Mouse (Mus musculus): ENCODE data around the gene Gm7579. TPM values are rescaled to one million over a fixed set of nuclear protein-coding genes. Genes with fewer than 3 reads are reported as not detected.
"Not testable (repeated sequence)": the region's sequence is repeated elsewhere in the genome, so short reads cannot be mapped to it uniquely, and the experiment has no call there.

The Gm7579 gene
- polyA plus RNA-seq (2015; fragmentation: Nextera tagmentation; extraction: Ambion mirVana): not detected in 2 replicates

DNA sequence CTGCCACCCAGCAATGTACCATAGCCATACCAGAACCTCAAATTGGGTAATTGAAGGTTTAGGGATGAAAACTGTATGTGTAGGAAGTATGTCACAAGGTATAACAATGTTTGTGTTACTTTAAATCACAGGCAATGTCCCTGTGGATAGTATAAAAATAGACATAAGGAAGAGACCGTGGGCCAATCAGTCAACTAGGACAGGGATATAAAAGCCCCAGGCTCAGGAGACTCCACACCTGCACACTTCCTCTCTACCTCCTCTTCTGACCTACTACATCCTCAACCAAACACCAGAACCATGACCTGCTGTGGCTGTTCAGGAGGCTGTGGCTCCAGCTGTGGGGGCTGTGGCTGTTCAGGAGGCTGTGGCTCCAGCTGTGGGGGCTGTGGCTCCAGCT, at the start of gene Gm7579:
Gene Gm7579 (plus strand): TSS at position 301 of the 400 bp plus-strand sequence.
- H3K36me3 ChIP-seq (ENCODE audit: control insufficient read depth, insufficient read depth, low read length): no peaks in the 10 kb centered on the region
- H3K4me1 ChIP-seq (ENCODE audit: control insufficient read depth, insufficient read depth, low read length): no peaks in the 10 kb centered on the region
- no peak within 1 kb of the TSS for H3K4me2 ChIP-seq (ENCODE audit: low read depth, low read length)
- no peak within 1 kb of the TSS for H3K27ac ChIP-seq (ENCODE audit: low read length)
- H3K9ac ChIP-seq (ENCODE audit: low read length): no peak within 1 kb of the TSS
- WGBS: 62% methylated on average over 1 of the region's 1 CpGs
- H3K9me3 ChIP-seq (replicated peaks; ENCODE audit: control insufficient read depth, low read length): no peaks in the 10 kb centered on the region
- ATAC-seq (ENCODE audit: insufficient read depth, low FRiP score): no peak
- no peak within 1 kb of the TSS for H3K4me3 ChIP-seq (replicated peaks; ENCODE audit: low read length)
- no peaks in the 10 kb centered on the region for H3K27me3 ChIP-seq (ENCODE audit: control insufficient read depth, insufficient read depth, low read length)

DNA sequence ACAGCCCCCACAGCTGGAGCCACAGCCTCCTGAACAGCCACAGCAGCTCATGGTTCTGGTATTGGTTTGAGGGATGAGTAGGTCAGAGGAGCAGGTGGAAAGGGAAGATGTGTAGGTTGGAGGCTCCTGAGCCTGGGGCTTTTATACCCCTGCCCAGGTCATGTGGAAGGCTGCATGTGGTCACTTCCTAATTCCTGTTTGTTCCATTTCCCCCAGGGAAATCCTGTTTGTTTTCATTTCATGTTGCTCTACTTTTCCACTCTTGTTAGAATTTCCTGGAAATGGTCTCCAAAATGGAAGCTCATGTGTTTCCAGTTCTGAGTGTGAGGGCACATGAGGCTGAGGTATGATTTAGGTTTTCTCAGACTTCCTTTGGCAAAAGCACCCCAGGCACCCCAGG, 46.0 kb upstream of the Gm7579 start, which contains the start of gene Gm4553:
Gene Gm4553 (minus strand): TSS at position 101 of the 400 bp plus-strand sequence.
- H3K27ac ChIP-seq (ENCODE audit: low read length); H3K27me3 ChIP-seq (ENCODE audit: control insufficient read depth, insufficient read depth, low read length); H3K36me3 ChIP-seq (ENCODE audit: control insufficient read depth, insufficient read depth, low read length); H3K4me2 ChIP-seq (ENCODE audit: low read depth, low read length); H3K4me1 ChIP-seq (ENCODE audit: control insufficient read depth, insufficient read depth, low read length); H3K9me3 ChIP-seq (replicated peaks; ENCODE audit: control insufficient read depth, low read length); H3K4me3 ChIP-seq (replicated peaks; ENCODE audit: low read length); H3K9ac ChIP-seq (ENCODE audit: low read length); ATAC-seq (ENCODE audit: insufficient read depth, low FRiP score): not testable (repeated sequence)

DNA sequence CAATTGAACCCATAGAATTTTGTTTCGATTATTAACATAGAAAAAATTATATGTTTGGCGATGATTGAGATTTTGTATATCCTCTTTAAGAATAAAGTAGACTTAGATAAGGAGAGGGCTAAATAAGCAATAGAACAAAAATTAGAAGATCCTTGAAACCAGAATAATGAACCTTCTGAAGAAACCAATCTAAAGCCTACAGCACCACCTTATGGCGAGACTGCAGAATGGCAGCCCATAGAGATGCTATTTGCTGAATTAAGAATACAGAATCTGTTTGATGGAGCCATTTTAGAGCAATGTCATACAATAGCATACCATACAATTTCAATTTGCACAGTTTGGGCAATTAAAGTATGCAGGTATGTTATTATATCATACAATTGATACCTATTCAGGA, 41.8 kb upstream of the Gm7579 start:
- ATAC-seq (ENCODE audit: insufficient read depth, low FRiP score): no peak
- Histone ChIP-seq H3K9me3 (replicated peaks; ENCODE audit: control insufficient read depth, low read length) (no peaks in the 10 kb centered on the region), H3K9ac (ENCODE audit: low read length) (no peak overlapping the region), H3K4me1 (ENCODE audit: control insufficient read depth, insufficient read depth, low read length) (no peaks in the 10 kb centered on the region), H3K27ac (ENCODE audit: low read length) (no peak overlapping the region), H3K27me3 (ENCODE audit: control insufficient read depth, insufficient read depth, low read length) (no peaks in the 10 kb centered on the region), H3K36me3 (ENCODE audit: control insufficient read depth, insufficient read depth, low read length) (no peaks in the 10 kb centered on the region), H3K4me2 (ENCODE audit: low read depth, low read length) (no peak overlapping the region), H3K4me3 (replicated peaks; ENCODE audit: low read length) (no peak overlapping the region)
- 49% methylated on average over 3 of the region's 3 CpGs for WGBS

DNA sequence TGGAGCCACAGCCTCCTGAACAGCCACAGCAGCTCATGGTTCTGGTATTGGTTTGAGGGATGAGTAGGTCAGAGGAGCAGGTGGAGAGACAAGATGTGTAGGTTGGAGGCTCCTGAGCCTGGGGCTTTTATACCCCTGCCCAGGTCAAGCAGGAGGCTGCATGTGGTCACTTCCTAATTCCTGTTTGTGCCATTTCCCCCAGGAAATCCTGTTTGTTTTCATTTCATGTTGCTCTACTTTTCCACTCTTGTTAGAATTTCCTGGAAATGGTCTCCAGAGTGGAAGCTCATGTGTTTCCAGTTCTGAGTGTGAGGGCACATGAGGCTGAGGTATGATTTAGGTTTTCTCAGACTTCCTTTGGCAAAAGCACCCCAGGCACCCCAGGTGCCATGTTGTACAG, 35.8 kb upstream of the Gm7579 start, which contains the start of gene Krtap5-2:
Gene Krtap5-2 (minus strand): TSS at position 101 of the 400 bp plus-strand sequence.
- H3K4me3 ChIP-seq (replicated peaks; ENCODE audit: low read length); ATAC-seq (ENCODE audit: insufficient read depth, low FRiP score); H3K27ac ChIP-seq (ENCODE audit: low read length); H3K4me2 ChIP-seq (ENCODE audit: low read depth, low read length); H3K9me3 ChIP-seq (replicated peaks; ENCODE audit: control insufficient read depth, low read length); H3K36me3 ChIP-seq (ENCODE audit: control insufficient read depth, insufficient read depth, low read length); H3K27me3 ChIP-seq (ENCODE audit: control insufficient read depth, insufficient read depth, low read length); H3K9ac ChIP-seq (ENCODE audit: low read length); H3K4me1 ChIP-seq (ENCODE audit: control insufficient read depth, insufficient read depth, low read length): not testable (repeated sequence)

DNA sequence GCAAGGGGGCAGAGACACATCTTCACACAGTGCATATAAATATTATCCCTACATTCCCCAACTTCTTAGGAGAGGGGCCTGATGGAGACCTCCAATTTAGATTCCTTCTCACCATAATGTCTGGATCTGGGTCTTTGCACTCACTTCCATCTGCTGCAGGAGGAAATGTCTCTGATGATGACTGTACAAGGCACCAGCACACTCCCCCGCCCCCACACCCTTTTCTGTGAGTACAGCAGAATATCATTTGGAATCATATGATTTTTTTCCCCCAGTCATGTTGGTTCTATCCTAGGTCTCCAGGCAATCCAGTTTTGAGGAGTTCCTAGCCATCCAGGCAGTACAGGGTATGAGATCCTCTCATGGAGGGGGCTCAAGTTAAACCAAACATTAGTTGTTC, 33.0 kb upstream of the Gm7579 start:
- no peak overlapping the region for H3K27ac ChIP-seq (ENCODE audit: low read length)
- H3K9me3 ChIP-seq (replicated peaks; ENCODE audit: control insufficient read depth, low read length): no peaks in the 10 kb centered on the region

DNA sequence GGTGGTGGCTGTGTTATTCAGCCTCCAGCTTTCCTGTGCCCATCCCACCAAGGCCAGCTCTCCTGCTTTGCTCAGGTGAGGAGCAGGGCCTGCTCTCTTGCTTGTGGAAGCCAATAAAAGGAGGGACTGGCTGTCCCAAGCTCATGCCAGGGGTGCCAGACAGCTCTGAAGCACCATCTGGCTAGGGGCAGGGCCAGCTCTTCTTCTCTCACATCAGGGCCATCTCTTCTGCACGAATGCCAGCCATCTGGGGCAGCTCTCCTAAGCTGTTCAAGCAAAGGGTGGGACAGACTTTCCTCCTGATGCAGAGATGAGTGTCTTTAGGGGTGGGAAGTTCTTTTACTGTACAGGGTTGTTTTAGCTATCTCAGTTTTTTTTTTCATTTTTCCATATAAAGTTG, 30.6 kb upstream of the Gm7579 start:
- H3K9me3 ChIP-seq (replicated peaks; ENCODE audit: control insufficient read depth, low read length): no peaks in the 10 kb centered on the region
- 22% methylated on average over 1 of the region's 1 CpGs for WGBS

More for the DNA sequence above, 33.0 kb upstream of the Gm7579 start:
- H3K27me3 ChIP-seq (ENCODE audit: control insufficient read depth, insufficient read depth, low read length): no peaks in the 10 kb centered on the region
- H3K4me1 ChIP-seq (ENCODE audit: control insufficient read depth, insufficient read depth, low read length): no peaks in the 10 kb centered on the region
- no peak overlapping the region for H3K9ac ChIP-seq (ENCODE audit: low read length)
- H3K4me3 ChIP-seq (replicated peaks; ENCODE audit: low read length): no peak overlapping the region
- WGBS: 81% methylated on average over 1 of the region's 1 CpGs
- H3K36me3 ChIP-seq (ENCODE audit: control insufficient read depth, insufficient read depth, low read length): no peaks in the 10 kb centered on the region
- no peak overlapping the region for H3K4me2 ChIP-seq (ENCODE audit: low read depth, low read length)
- ATAC-seq (ENCODE audit: insufficient read depth, low FRiP score): no peak

DNA sequence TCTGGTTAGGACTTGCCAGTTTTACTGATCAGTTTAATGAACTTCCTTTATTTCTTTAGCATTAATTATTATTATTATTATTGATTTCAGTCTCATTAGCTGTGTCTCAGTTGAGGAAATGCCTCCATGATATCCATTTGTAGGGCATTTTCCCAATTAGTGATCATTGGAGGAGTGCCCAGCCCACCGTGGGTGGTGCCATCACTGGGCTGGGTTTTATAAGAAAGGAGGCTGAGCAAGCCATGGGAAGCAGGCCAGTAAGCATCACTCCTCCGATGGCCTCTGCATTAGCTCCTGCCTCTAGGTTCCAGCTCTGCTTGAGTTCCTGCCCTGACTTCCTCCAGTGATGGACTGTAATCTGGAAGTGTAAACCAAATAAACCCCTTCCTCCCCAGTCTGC, 23.5 kb upstream of the Gm7579 start:
- WGBS: 79% methylated on average over 2 of the region's 2 CpGs
- Histone ChIP-seq H3K9me3 (replicated peaks; ENCODE audit: control insufficient read depth, low read length) (no peaks in the 10 kb centered on the region), H3K4me2 (ENCODE audit: low read depth, low read length) (no peak overlapping the region), H3K27ac (ENCODE audit: low read length) (no peak overlapping the region), H3K27me3 (ENCODE audit: control insufficient read depth, insufficient read depth, low read length) (no peaks in the 10 kb centered on the region), H3K9ac (ENCODE audit: low read length) (no peak overlapping the region), H3K36me3 (ENCODE audit: control insufficient read depth, insufficient read depth, low read length) (no peaks in the 10 kb centered on the region), H3K4me3 (replicated peaks; ENCODE audit: low read length) (no peak overlapping the region), H3K4me1 (ENCODE audit: control insufficient read depth, insufficient read depth, low read length) (no peaks in the 10 kb centered on the region)
- no peak for ATAC-seq (ENCODE audit: insufficient read depth, low FRiP score)

More for the DNA sequence above, 30.6 kb upstream of the Gm7579 start:
- no peak overlapping the region for H3K27ac ChIP-seq (ENCODE audit: low read length)
- no peak for ATAC-seq (ENCODE audit: insufficient read depth, low FRiP score)
- no peaks in the 10 kb centered on the region for H3K36me3 ChIP-seq (ENCODE audit: control insufficient read depth, insufficient read depth, low read length)
- H3K4me2 ChIP-seq (ENCODE audit: low read depth, low read length): no peak overlapping the region
- H3K9ac ChIP-seq (ENCODE audit: low read length): no peak overlapping the region
- no peaks in the 10 kb centered on the region for H3K4me1 ChIP-seq (ENCODE audit: control insufficient read depth, insufficient read depth, low read length)
- no peak overlapping the region for H3K4me3 ChIP-seq (replicated peaks; ENCODE audit: low read length)
- no peaks in the 10 kb centered on the region for H3K27me3 ChIP-seq (ENCODE audit: control insufficient read depth, insufficient read depth, low read length)

DNA sequence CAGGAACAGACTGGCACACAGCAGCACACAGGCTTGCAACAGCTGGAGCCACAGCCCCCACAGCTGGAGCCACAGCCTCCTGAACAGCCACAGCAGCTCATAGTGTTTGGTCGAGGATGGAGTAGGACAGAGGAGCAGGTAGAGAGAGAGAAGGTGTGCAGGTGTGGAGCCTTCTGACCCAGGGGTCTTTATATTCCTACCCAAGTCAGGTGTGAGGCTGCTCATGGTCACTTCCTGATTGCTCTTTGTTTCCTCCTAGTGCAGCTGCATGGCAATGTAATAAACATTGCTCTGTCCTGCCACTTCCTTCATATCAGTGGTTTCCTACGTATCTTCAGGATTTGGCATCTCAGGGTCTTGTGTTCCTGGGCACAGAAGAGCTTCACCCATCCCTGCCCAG, 21.4 kb upstream of the Gm7579 start, which contains the start of gene Gm10153:
Gene Gm10153 (minus strand): TSS at position 101 of the 400 bp plus-strand sequence.
- no peak within 1 kb of the TSS for H3K27ac ChIP-seq (ENCODE audit: low read length)
- H3K36me3 ChIP-seq (ENCODE audit: control insufficient read depth, insufficient read depth, low read length): no peaks in the 10 kb centered on the region
- 23% methylated on average over 2 of the region's 2 CpGs for WGBS
- no peak within 1 kb of the TSS for H3K4me3 ChIP-seq (replicated peaks; ENCODE audit: low read length)
- ATAC-seq (ENCODE audit: insufficient read depth, low FRiP score): no peak
- no peak within 1 kb of the TSS for H3K4me2 ChIP-seq (ENCODE audit: low read depth, low read length)
- no peaks in the 10 kb centered on the region for H3K4me1 ChIP-seq (ENCODE audit: control insufficient read depth, insufficient read depth, low read length)
- no peak within 1 kb of the TSS for H3K9ac ChIP-seq (ENCODE audit: low read length)
- no peaks in the 10 kb centered on the region for H3K9me3 ChIP-seq (replicated peaks; ENCODE audit: control insufficient read depth, low read length)
- H3K27me3 ChIP-seq (ENCODE audit: control insufficient read depth, insufficient read depth, low read length): no peaks in the 10 kb centered on the region

DNA sequence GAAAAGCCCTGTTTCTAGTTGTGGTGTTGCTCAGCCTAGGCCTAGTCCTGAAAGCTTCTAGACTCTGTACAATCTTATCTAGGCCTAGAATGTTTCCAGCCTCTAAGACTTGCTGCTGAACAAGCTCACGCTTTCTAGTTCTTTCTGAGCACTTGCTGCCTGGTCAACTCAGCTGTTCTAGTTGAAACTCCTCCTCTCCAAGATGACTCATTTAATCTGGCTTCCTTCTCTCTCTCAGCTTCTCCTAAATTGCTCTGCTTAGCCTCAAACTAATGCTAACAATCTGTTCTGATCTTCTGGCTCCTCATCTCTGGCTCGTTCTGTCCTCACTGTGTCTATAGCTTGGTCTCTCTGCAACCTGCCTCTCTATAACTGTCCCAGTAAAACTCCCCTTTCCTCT, 12.9 kb upstream of the Gm7579 start:
- no peaks in the 10 kb centered on the region for H3K9me3 ChIP-seq (replicated peaks; ENCODE audit: control insufficient read depth, low read length)
- no peaks in the 10 kb centered on the region for H3K36me3 ChIP-seq (ENCODE audit: control insufficient read depth, insufficient read depth, low read length)
- 73% methylated on average over 2 of the region's 2 CpGs for WGBS
- no peaks in the 10 kb centered on the region for H3K4me1 ChIP-seq (ENCODE audit: control insufficient read depth, insufficient read depth, low read length)
- no peak overlapping the region for H3K9ac ChIP-seq (ENCODE audit: low read length)
- H3K27me3 ChIP-seq (ENCODE audit: control insufficient read depth, insufficient read depth, low read length): no peaks in the 10 kb centered on the region
- no peak overlapping the region for H3K27ac ChIP-seq (ENCODE audit: low read length)
- no peak overlapping the region for H3K4me3 ChIP-seq (replicated peaks; ENCODE audit: low read length)
- no peak for ATAC-seq (ENCODE audit: insufficient read depth, low FRiP score)
- no peak overlapping the region for H3K4me2 ChIP-seq (ENCODE audit: low read depth, low read length)

DNA sequence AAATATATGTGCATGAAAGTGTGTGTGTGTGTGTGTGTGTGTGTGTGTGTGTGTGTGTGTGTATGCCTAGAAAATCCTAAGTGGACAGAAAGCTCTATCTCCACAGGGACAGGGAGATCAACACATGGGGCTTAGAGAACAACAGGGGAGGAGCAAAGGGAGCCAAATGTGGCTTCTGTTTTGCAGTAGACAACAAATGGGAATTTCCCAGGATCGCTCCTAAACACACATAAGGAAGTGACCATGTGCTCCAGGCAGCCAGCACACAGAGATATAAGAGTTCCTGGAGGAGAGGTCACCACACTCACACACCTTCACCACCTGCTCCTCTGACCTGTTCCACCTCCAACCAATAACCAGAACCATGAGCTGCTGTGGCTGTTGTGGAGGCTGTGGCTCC, 10.6 kb upstream of the Gm7579 start, which contains the start of gene Krtap5-3:
Gene Krtap5-3 (plus strand): TSS at position 301 of the 400 bp plus-strand sequence.
- 65% methylated on average over 1 of the region's 1 CpGs for WGBS
- ATAC-seq (ENCODE audit: insufficient read depth, low FRiP score): no peak
- no peaks in the 10 kb centered on the region for H3K36me3 ChIP-seq (ENCODE audit: control insufficient read depth, insufficient read depth, low read length)
- no peak within 1 kb of the TSS for H3K9ac ChIP-seq (ENCODE audit: low read length)
- H3K4me2 ChIP-seq (ENCODE audit: low read depth, low read length): no peak within 1 kb of the TSS
- no peak within 1 kb of the TSS for H3K27ac ChIP-seq (ENCODE audit: low read length)
- no peaks in the 10 kb centered on the region for H3K4me1 ChIP-seq (ENCODE audit: control insufficient read depth, insufficient read depth, low read length)
- H3K9me3 ChIP-seq (replicated peaks; ENCODE audit: control insufficient read depth, low read length): no peaks in the 10 kb centered on the region
- H3K27me3 ChIP-seq (ENCODE audit: control insufficient read depth, insufficient read depth, low read length): no peaks in the 10 kb centered on the region
- H3K4me3 ChIP-seq (replicated peaks; ENCODE audit: low read length): no peak within 1 kb of the TSS

Measured in stomach, embryonic 16.5 days (tissue).